Mouse (Mus musculus): ENCODE data around the gene Slc25a45.

The Slc25a45 gene

GRCm38 (mm10) chr19:5891521-5892258, 14.1 kb downstream of the Slc25a45 start:
- no peak for DNase-seq (ENCODE audit: low read depth, low spot score)

- no peak for DNase-seq (ENCODE audit: low read depth, low spot score)
These were observed 14.7 kb downstream of the Slc25a45 start for GRCm38 (mm10) chr19:5892262-5892661.

GRCm38 (mm10) chr19:5892735-5893134, 15.1 kb downstream of the Slc25a45 start:
- DNase-seq (ENCODE audit: low read depth, low spot score) = no peak

GRCm38 (mm10) chr19:5893282-5894001, 15.8 kb downstream of the Slc25a45 start:
- DNase-seq (ENCODE audit: low read depth, low spot score) = no peak

- DNase-seq (ENCODE audit: low read depth, low spot score) = peak; percentile 91
These were observed 16.5 kb downstream of the Slc25a45 start, which contains the start of gene Tigd3 for GRCm38 (mm10) chr19:5894002-5894678. TSS of gene Tigd3 (minus strand) at chr19:5894149.

GRCm38 (mm10) chr19:5907275-5907674, 29.7 kb downstream of the Slc25a45 start:
- no peak for DNase-seq (ENCODE audit: low read depth, low spot score)

- no peak for DNase-seq (ENCODE audit: low read depth, low spot score)
These were observed 32.6 kb downstream of the Slc25a45 start for GRCm38 (mm10) chr19:5910221-5910620.

- no peak for DNase-seq (ENCODE audit: low read depth, low spot score)
These were observed 34.0 kb downstream of the Slc25a45 start for GRCm38 (mm10) chr19:5911430-5912102.

- DNase-seq (ENCODE audit: low read depth, low spot score) = peak; percentile 100
These were observed 34.7 kb downstream of the Slc25a45 start for GRCm38 (mm10) chr19:5912103-5913006.

GRCm38 (mm10) chr19:5913007-5913719, 35.6 kb downstream of the Slc25a45 start, which contains the start of gene Dpf2:
TSS of gene Dpf2 (minus strand) at chr19:5913010.
- no peak for DNase-seq (ENCODE audit: low read depth, low spot score)

GRCm38 (mm10) chr19:5921715-5922114, 44.1 kb downstream of the Slc25a45 start:
- no peak for DNase-seq (ENCODE audit: low read depth, low spot score)

GRCm38 (mm10) chr19:5922119-5922942, 44.7 kb downstream of the Slc25a45 start:
- DNase-seq (ENCODE audit: low read depth, low spot score) = no peak

GRCm38 (mm10) chr19:5922963-5923362, 45.4 kb downstream of the Slc25a45 start:
- no peak for DNase-seq (ENCODE audit: low read depth, low spot score)

GRCm38 (mm10) chr19:5923990-5924712, 46.5 kb downstream of the Slc25a45 start:
- peak; percentile 78 for DNase-seq (ENCODE audit: low read depth, low spot score)

GRCm38 (mm10) chr19:5924713-5925093, 47.1 kb downstream of the Slc25a45 start, which contains the start of gene Cdc42ep2:
TSS of gene Cdc42ep2 (minus strand) at chr19:5924816.
- peak; percentile 81 for DNase-seq (ENCODE audit: low read depth, low spot score)

GRCm38 (mm10) chr19:5925311-5925855, 47.8 kb downstream of the Slc25a45 start:
- DNase-seq (ENCODE audit: low read depth, low spot score) = no peak

- no peak for DNase-seq (ENCODE audit: low read depth, low spot score)
These were observed 49.4 kb downstream of the Slc25a45 start for GRCm38 (mm10) chr19:5927026-5927425.

GRCm38 (mm10) chr19:5927532-5927931, 49.9 kb downstream of the Slc25a45 start:
- DNase-seq (ENCODE audit: low read depth, low spot score) = no peak
